Mouse (Mus musculus): ENCODE measurements at regions not wholly inside any gene's neighbourhood (a gene's known extent, or its start where the extent isn't known, plus 50 kb on each side); places are given as distances from the start of the nearest gene placed in this dataset.

GRCm38 (mm10) chr2:167842993-167843392, 88.9 kb upstream of the Ptpn1 start:
- WGBS = 95% methylated on average over 2 of the region's 2 CpGs
- Histone ChIP-seq H3K4me3 (ENCODE audit: insufficient read depth, low read depth, low read length) (no peak overlapping the region), H3K27ac (ENCODE audit: insufficient read depth, low read depth, low read length) (no peak overlapping the region), H3K4me1 (ENCODE audit: control insufficient read depth, insufficient read depth, low read length) (no peaks in the 10 kb centered on the region)
- TF ChIP-seq CTCF (IDR thresholded peaks at IDR 0.05; ENCODE audit: insufficient read depth, low read depth, low read length) (no peak), POLR2A (IDR thresholded peaks at IDR 0.05; ENCODE audit: insufficient read depth, low read depth, low read length) (no peak)

DNA sequence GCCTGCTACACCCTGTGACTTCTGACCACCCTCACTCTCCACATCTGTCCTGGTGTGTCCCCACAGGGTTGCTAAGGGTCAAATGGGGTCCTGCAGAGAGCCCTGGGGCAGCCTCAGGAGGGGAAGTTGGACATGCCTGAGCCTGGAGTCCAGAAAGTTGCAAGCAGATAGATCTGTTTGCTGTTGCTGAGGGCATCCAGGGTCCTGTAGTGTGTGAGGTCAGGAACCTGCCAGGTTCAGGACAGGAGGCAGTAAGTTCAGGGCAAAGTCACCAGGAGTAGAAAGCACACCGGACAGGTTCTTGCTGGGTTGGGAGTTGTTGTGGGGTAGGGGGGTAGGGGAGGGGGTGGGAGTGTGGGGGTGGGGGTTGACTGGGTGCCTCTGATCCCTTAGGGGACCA, 89.4 kb upstream of the Ptpn1 start:
- Histone ChIP-seq H3K27ac (ENCODE audit: insufficient read depth, low read depth, low read length) (no peak overlapping the region), H3K4me3 (ENCODE audit: insufficient read depth, low read depth, low read length) (no peak overlapping the region), H3K4me1 (ENCODE audit: control insufficient read depth, insufficient read depth, low read length) (peaks cover 4% of the 10 kb centered on the region; the same call in 1 of the 2 replicates)
- TF ChIP-seq CTCF (IDR thresholded peaks at IDR 0.05; ENCODE audit: insufficient read depth, low read depth, low read length) (no peak), POLR2A (IDR thresholded peaks at IDR 0.05; ENCODE audit: insufficient read depth, low read depth, low read length) (no peak)
- WGBS = 82% methylated on average over 1 of the region's 1 CpGs

DNA sequence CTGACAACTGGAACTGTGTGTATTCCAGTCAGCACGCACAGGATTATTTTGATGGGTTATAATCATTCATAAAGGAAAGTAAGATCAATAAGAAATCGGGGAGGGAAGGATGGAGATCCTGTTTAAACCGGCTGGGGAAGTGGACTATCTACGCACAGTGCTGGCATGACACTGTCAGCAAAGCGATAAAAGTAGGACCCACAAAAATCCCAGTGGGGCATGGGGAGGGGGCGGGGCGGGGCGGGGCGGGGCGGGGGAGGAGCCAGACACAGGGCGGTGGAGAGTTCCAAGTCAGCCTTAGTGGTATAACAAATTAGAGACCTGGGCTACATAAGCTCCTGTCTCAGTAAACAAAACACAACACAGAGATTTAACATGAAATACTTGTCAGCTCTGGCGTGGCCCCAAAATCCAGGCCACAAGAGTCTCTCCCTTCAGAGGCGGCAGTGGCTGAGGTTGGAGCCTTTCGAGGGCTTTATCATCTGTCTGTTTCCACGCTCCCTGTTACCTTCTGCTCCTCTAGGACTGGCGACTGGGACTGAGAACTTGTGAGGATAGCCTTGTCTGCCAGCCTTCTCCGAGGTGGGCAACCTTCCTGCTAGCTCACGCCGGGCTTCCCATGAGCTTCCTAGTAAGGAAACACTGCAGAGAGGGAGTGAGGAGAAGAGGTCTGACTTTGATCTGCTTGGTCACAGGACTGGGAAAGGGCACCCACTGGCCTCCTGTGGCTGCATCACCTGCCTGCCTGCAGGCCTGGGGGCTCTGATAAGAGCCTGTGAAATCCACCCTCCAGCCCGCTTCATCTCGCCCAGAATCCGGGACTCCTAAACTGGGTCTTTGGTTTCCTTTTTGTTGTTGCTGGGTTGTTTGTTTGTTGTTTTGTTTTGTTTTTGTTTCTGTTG, 90.3 kb upstream of the Ptpn1 start:
- H3K4me1 ChIP-seq (ENCODE audit: control insufficient read depth, insufficient read depth, low read length) = peaks cover 5% of the 10 kb centered on the region; the same call in 1 of the 2 replicates
- H3K27ac ChIP-seq (ENCODE audit: insufficient read depth, low read depth, low read length) = no peak overlapping the region
- WGBS = 61% methylated on average over 22 of the region's 22 CpGs
- TF ChIP-seq CTCF (IDR thresholded peaks at IDR 0.05; ENCODE audit: insufficient read depth, low read depth, low read length) = no peak
- no peak for TF ChIP-seq POLR2A (IDR thresholded peaks at IDR 0.05; ENCODE audit: insufficient read depth, low read depth, low read length)
- no peak overlapping the region for H3K4me3 ChIP-seq (ENCODE audit: insufficient read depth, low read depth, low read length)

DNA sequence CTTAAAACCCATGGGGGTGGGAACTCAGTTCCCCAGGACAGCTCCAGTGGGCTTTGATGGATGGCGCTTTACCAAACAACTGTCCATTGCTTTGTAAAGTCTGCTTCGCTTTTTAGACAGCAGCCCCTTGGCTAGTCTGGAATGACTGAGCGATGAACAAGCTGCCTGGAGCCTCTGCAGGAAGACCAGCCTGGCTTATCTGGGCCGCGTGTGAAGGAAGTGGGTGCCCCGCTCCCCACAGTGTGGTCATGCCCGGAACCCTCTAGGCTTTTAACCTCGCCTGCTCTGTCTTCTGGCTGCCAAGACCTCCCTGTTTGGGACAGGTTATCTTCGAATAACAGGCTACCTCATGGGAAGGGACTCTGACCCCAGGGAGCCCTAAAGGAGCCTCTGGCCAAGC, 91.5 kb upstream of the Ptpn1 start:
- TF ChIP-seq CTCF (IDR thresholded peaks at IDR 0.05; ENCODE audit: insufficient read depth, low read depth, low read length) (no peak), POLR2A (IDR thresholded peaks at IDR 0.05; ENCODE audit: insufficient read depth, low read depth, low read length) (no peak)
- WGBS = 93% methylated on average over 9 of the region's 9 CpGs
- H3K4me1 ChIP-seq (ENCODE audit: control insufficient read depth, insufficient read depth, low read length) = peaks cover 8% of the 10 kb centered on the region; the same call in 1 of the 2 replicates
- H3K27ac ChIP-seq (ENCODE audit: insufficient read depth, low read depth, low read length) = no peak overlapping the region
- H3K4me3 ChIP-seq (ENCODE audit: insufficient read depth, low read depth, low read length) = no peak overlapping the region

DNA sequence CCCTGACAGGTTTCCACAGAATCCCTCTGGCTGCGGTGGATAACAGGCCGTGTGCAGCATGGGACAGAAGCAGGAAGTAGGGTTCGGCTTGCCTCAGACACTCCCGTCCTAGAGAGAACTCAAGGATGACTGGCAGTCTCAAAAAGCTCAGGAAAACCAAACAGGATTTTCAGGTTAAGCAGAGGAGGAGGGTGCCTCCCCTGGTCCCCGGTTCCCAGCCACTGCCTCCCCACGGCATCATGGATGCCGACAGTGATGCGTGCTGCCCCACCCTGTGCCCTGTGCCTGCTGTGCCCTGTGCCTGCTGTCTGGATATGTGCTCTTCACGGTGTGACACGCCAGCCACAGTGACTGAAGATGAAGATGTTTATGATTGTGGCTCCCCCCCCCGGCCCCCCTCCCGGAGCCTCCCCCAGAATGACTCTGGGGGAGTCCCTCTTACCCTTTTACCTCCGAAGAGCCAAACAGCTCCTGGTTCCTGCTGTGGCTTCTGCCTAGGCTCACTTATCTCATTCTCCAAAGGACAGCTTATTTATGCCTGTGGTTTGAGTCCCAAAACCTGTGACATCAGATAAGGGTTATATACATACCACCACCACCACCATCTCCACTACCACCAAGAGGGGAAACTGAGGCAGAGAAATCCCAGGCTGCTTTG, 92.4 kb upstream of the Ptpn1 start:
- TF ChIP-seq POLR2A (IDR thresholded peaks at IDR 0.05; ENCODE audit: insufficient read depth, low read depth, low read length) = no peak
- no peak overlapping the region for H3K4me3 ChIP-seq (ENCODE audit: insufficient read depth, low read depth, low read length)
- WGBS = 85% methylated on average over 13 of the region's 13 CpGs
- H3K27ac ChIP-seq (ENCODE audit: insufficient read depth, low read depth, low read length) = no peak overlapping the region
- H3K4me1 ChIP-seq (ENCODE audit: control insufficient read depth, insufficient read depth, low read length) = peaks cover 10% of the 10 kb centered on the region; the same call in 1 of the 2 replicates

GRCm38 (mm10) chr2:167837596-167837995, 94.3 kb upstream of the Ptpn1 start:
- H3K27ac ChIP-seq (ENCODE audit: insufficient read depth, low read depth, low read length) = no peak overlapping the region
- no peak overlapping the region for H3K4me3 ChIP-seq (ENCODE audit: insufficient read depth, low read depth, low read length)
- 63% methylated on average over 4 of the region's 4 CpGs for WGBS
- TF ChIP-seq CTCF (IDR thresholded peaks at IDR 0.05; ENCODE audit: insufficient read depth, low read depth, low read length) (no peak), POLR2A (IDR thresholded peaks at IDR 0.05; ENCODE audit: insufficient read depth, low read depth, low read length) (no peak)
- H3K4me1 ChIP-seq (ENCODE audit: control insufficient read depth, insufficient read depth, low read length) = peaks cover 21% of the 10 kb centered on the region

- TF ChIP-seq POLR2A (IDR thresholded peaks at IDR 0.05; ENCODE audit: insufficient read depth, low read depth, low read length) (no peak), CTCF (IDR thresholded peaks at IDR 0.05; ENCODE audit: insufficient read depth, low read depth, low read length) (no peak)
- 69% methylated on average over 7 of the region's 7 CpGs for WGBS
- Histone ChIP-seq H3K27ac (ENCODE audit: insufficient read depth, low read depth, low read length) (no peak overlapping the region), H3K4me3 (ENCODE audit: insufficient read depth, low read depth, low read length) (no peak overlapping the region), H3K4me1 (ENCODE audit: control insufficient read depth, insufficient read depth, low read length) (peaks cover 21% of the 10 kb centered on the region)
Observed at GRCm38 (mm10) chr2:167836611-167837010, 95.2 kb upstream of the Ptpn1 start.

- Histone ChIP-seq H3K27ac (ENCODE audit: insufficient read depth, low read depth, low read length) (no peak overlapping the region), H3K4me3 (ENCODE audit: insufficient read depth, low read depth, low read length) (no peak overlapping the region), H3K4me1 (ENCODE audit: control insufficient read depth, insufficient read depth, low read length) (peaks cover 21% of the 10 kb centered on the region)
- 63% methylated on average over 8 of the region's 8 CpGs for WGBS
- TF ChIP-seq CTCF (IDR thresholded peaks at IDR 0.05; ENCODE audit: insufficient read depth, low read depth, low read length) (no peak), POLR2A (IDR thresholded peaks at IDR 0.05; ENCODE audit: insufficient read depth, low read depth, low read length) (no peak)
Observed at GRCm38 (mm10) chr2:167834605-167835004, 97.3 kb upstream of the Ptpn1 start.

- TF ChIP-seq POLR2A (IDR thresholded peaks at IDR 0.05; ENCODE audit: insufficient read depth, low read depth, low read length) = no peak
- no peak for TF ChIP-seq CTCF (IDR thresholded peaks at IDR 0.05; ENCODE audit: insufficient read depth, low read depth, low read length)
- WGBS = 32% methylated on average over 20 of the region's 20 CpGs
- H3K27ac ChIP-seq (ENCODE audit: insufficient read depth, low read depth, low read length) = no peak overlapping the region
- peaks cover 21% of the 10 kb centered on the region for H3K4me1 ChIP-seq (ENCODE audit: control insufficient read depth, insufficient read depth, low read length)
- no peak overlapping the region for H3K4me3 ChIP-seq (ENCODE audit: insufficient read depth, low read depth, low read length)
Observed at GRCm38 (mm10) chr2:167833290-167833953, 98.4 kb upstream of the Ptpn1 start.
